Mouse (Mus musculus): ENCODE data around the gene Fat3.
A peak's percentile ranks its signal among the peaks of the same experiment; 100 is the strongest.

Fat3 gene

DNA sequence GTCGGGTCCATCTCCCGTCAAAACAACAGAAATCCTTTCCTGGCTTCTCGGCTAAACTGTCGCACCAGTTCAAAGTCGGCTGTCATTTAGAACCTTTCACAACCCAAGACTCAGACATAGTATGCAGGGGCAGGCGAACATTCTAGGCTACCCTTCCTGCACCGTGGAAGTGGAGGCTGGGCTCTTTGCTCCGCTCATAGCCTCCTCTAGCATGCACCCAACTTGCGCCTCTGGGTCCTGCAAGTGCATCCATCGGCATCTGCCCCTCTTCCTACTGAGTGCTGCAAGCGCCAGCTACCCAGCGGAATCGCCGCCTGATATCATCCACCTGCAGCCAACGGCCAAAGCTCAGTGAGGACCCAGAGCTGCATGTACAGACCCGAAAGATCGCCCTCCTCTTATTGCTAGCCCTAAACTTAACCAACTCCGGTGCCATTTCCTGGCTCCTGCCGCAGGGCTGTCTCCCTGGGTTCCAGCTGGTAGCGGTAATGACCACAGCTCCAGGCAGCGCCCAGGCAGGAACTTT, at the start of gene Fat3:
Gene Fat3 (minus strand): TSS at position 100 of the 526 bp plus-strand sequence.
- peak in 1 of 2 experiments; percentile 22 for DNase-seq (ENCODE audit: low spot score in 2 of 2)

GRCm38 (mm10) chr9:16532884-16533283, 31.8 kb upstream of the Fat3 start:
- no peak for DNase-seq (ENCODE audit: low spot score in 2 of 2)

- no peak for DNase-seq (ENCODE audit: low spot score in 2 of 2)
Observed at GRCm38 (mm10) chr9:16517543-16517942, 16.5 kb upstream of the Fat3 start.

DNA sequence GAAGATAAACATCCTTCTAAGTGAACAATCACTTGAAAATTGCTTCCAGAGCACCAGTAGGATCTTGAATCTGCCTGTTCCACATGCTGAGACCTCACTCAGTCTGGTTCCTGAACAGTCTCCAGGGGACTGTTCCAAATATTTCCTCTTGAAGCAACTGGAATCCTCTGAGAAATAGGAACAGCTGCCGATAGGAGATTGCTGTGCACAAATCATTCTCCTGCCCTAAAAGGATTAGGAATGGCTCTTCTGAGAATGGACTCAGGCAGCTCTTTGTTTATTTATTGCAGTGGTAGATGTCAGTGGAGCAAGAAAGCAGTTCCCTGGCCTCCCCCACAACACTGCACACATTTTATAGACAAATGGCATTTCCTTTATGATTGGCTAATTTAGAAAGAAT, 10.9 kb upstream of the Fat3 start:
- DNase-seq (ENCODE audit: low spot score in 2 of 2): no peak

- DNase-seq (ENCODE audit: low spot score in 2 of 2): no peak
Observed at GRCm38 (mm10) chr9:16503776-16504175, 2.7 kb upstream of the Fat3 start.

DNA sequence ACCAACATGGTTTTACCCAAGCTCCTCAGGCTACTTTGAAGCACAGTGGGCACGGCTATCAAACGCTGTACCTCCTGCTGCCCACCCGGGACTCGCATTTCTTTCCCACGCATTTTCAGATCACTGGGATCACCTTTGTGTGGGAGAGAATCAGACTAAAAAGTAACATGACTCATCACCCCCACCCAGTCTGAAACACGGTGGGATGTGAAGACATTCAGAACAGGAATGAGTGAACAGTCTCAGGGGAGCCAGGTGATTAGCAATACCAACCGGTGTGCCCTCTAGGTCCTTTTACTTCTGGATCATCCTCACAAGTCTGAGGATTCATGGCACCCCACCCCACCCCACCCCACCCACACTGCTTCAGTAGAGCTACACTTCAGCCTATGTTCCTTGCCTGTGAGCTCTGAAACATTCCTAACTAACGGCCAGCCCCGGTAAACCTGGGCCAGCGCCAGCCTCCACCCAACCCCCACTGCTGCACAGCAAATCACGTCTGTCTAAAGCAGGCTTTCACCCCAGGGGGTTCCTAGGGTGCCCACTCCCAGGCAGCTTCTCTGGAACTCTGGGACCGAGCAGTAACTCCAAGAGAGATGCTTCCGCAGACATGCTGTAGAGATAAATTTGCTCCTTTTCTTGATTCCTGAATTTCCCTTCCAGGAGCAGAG, 1.7 kb upstream of the Fat3 start:
- DNase-seq (ENCODE audit: low spot score in 2 of 2): no peak

DNA sequence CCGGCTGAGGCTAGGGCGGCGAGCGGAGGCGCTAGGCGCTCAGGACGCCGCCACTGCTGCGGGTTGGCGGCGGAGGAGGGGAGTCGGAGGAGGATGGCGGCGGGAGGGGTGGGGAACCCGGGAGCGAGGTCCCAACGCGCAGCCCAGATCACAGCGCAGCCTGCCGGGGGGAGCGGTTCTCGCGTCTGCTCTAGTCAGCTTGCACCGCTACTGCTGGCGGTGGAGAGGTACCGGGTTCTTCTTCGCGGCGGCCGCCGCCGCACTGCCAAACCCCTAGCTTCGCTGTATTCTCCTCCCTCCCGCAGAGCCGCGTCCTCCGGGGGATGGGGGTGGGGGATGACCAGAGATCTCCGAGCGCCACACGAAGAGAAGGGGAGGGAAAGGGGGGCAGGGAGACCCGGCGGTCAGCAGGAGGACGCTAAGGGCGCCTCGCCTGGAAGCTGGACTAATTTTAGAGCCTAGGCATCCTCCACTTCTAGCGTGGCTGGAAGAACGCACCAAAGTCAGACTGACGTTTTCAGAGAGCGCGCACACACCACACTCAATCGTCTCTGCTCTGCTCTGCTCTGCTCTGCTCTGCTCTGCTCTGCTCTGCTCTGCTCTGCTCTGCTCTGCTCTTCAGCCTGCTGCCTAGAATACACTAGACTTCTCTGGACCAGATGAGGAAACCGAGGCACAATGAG, 1.0 kb upstream of the Fat3 start:
- DNase-seq (ENCODE audit: low spot score in 2 of 2): peak in 1 of 2 experiments; percentile 15

DNA sequence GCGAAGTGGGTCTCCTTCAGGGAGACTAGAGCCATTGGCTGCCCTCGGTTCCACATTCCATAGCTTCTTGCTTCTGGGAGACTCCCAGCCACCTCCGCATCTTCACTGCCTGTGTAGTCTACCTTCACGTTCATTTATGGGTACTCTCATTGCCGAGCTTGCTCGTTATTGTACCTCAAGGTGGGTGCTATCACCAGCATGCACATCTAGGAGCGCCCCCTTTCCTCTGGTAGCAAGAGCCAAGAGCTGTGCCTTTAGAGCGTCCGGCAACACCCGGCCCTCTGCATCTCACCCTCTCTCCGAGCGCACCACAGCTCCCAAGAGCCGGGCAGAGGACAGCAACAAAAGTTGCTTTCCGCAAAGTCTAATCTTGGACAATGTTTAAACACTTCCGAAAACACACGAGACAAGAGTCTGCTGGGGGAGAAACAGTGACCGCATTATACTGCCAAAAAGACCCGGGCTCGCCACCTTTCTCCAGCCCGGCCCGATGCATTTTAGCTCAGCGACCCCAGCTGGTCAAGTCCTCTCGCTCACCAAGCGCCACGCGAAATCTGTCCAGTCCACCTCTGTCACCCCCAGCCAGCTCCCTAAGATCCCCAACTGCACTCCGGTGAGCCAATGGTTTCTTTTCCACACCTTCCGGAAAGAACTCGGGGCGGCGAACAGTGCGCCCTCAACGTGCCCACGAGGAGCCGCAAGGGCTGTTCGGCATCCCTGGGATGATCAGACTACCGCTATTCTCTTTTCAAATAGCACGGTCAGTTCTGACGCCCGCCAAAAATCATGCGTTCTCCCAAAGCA, 501 bp downstream of the Fat3 start:
- DNase-seq (ENCODE audit: low spot score in 2 of 2): peak in 1 of 2 experiments; percentile 21

DNA sequence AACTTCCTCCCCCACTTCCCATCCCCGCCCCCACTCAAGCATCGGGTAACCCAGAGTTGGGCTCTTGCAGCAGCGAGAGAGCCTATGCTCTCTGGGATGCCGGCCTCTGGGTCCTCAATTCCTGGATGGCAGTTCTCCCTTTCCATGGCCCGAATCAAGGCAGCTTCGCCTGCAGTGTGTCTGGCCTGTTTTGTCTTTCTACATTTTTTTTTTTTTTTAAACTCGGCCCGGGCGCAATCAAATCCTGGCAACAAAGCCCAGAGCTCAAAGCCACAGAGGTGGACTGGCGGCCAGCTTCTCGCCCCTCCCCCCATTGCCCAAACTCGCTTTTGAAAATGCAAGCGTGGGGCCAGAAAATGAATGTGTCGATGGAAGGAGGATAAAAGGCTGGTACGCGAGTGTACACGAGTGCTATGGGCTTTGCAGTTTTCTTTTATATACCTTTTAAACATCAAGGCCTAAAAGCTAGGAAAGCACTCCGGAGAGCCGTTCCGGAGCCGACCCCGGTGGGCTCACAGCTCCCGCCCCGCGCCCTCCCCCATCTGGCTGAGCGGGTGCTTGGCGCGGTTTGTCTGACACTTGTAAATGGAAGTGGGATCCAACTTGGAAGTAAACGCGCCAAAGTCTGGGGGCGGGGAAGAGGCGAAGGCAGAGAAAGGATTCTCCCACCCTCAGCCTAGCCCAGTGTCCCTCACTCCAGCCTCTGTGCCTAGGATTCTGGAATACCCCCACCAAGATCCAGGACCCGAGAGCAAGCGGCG, 1.3 kb downstream of the Fat3 start:
- DNase-seq (ENCODE audit: low spot score in 2 of 2): peak in 1 of 2 experiments; percentile 5

- DNase-seq (ENCODE audit: low spot score in 2 of 2): no peak
Observed at GRCm38 (mm10) chr9:16498876-16499275, 2.2 kb downstream of the Fat3 start.

GRCm38 (mm10) chr9:16497361-16497760, 3.7 kb downstream of the Fat3 start:
- DNase-seq (ENCODE audit: low spot score in 2 of 2): no peak

DNA sequence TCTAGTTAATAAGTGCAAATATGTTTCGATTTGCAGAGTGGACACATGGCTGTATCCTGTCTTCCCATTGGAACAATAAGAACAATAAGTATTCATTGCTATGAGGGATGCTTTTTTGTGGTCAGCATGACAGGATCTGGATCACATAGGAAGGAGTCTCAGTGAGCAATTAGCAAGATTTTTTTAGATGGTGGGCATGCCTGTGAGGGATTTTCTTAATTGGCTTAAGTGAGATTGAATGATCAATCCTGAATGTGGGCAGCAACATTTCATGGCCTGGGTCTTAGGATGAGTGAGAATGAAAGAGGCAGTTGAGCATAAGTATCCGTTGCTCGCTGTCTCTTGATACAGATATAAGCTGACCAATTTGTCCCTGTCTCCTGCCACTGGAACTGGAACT, 4.8 kb downstream of the Fat3 start:
- DNase-seq (ENCODE audit: low spot score in 2 of 2): no peak

- no peak for DNase-seq (ENCODE audit: low spot score in 2 of 2)
Observed at GRCm38 (mm10) chr9:16489661-16490060, 11.4 kb downstream of the Fat3 start.

GRCm38 (mm10) chr9:16487565-16487964, 13.5 kb downstream of the Fat3 start:
- DNase-seq (ENCODE audit: low spot score in 2 of 2): no peak

DNA sequence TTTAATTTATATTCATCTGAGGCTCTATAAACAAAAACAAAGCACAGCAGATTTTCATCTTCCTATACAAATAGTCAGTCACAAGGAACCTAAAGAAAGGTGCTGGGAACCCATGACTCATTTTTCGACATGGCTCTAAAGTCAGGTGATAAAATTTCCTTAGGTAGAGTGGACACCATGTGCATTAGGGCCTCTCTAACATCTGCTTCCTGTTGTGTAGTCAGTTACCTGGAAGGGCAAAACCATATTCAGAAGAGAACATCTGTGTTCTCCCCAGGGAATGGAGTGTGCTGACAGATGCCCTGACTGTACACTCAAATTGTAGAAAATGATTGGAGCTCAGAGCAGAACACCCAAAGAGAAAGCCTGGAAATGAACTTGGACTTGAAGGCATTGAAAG, 14.9 kb downstream of the Fat3 start:
- no peak for DNase-seq (ENCODE audit: low spot score in 2 of 2)

GRCm38 (mm10) chr9:16485173-16485572, 15.9 kb downstream of the Fat3 start:
- no peak for DNase-seq (ENCODE audit: low spot score in 2 of 2)

DNA sequence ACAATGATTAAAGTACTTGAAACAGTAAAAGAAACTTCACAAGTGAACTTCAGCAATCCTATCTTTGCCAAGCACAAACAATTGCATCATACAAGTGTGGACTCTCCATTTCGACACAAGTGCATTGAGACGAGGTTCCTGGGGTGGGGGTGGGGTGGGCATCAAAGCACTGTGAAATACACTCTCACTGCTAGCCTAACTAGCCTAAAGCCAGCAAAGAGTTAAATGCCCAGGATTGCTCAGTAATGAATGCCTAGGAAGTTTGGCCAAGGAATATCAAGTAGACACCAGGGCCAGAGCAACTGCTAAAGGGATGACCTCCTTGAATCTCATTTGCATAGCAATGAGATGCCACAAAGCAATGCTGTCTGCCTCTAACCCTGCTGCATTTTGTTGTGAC, 16.3 kb downstream of the Fat3 start:
- no peak for DNase-seq (ENCODE audit: low spot score in 2 of 2)

DNA sequence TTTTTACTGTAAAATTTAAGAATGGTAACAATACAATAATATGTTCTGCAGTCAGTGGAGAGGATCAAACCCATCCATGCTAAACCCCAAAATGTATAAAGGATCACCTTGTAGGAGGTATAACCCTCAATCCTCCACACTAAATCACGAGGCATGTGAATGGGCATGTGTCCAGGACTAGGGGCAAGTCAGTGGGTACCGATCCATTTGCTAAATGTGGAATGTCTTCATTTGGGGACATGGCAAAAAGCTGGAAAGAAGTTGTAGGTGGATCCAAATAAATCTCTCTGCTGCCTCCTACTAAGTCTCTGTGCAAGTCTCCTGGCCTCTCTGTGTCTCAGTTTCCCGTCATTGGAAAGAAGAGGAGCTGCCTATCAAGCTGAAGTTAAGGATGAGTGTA, 39.6 kb downstream of the Fat3 start:
- DNase-seq (ENCODE audit: low spot score in 2 of 2): no peak

DNA sequence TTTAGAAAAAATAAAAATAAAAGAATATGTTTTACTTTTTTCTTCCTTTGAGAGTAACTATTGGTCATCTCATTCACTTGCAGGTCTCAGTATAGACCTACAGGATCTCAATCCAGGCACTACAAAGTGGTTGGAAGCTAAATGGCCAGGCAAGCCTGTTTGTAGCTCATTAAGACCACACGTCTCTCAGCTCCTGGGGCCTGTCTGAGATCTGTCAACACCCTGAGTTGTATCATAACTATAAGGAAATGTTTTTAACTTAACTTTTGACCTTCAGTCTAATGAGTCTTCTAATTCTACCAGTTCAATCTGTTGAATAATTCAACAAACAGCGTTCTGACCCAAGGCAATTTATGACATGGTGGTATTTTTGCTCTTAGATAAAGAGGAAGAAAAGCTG, 40.5 kb downstream of the Fat3 start:
- DNase-seq (ENCODE audit: low spot score in 2 of 2): no peak

- no peak for DNase-seq (ENCODE audit: low spot score in 2 of 2)
Observed at GRCm38 (mm10) chr9:16441930-16442329, 59.2 kb downstream of the Fat3 start.

- no peak for DNase-seq (ENCODE audit: low spot score in 2 of 2)
Observed at GRCm38 (mm10) chr9:16440638-16441037, 60.4 kb downstream of the Fat3 start.

DNA sequence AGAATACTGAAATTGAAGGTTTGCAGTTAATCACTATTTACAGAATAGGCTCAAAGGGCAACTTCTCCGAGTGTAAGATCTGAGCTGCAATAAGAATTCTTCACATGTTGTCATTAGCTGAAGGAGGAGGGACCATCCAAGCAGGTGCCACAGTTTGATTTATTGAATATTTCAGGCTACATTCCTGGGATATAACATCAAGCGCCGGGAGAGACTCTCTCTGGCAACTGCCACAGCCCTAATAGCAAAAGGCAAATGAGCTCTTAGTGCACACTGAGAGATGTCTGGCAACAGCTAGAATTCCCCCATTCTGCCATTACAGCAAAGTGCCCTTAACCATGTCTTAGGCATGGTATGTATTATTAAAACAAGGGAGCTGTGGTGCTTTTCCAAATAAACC, 61.1 kb downstream of the Fat3 start:
- DNase-seq (ENCODE audit: low spot score in 2 of 2): no peak
